Mouse (Mus musculus): ENCODE results near the gene Mgme1.

- no peak for TF ChIP-seq CTCF (conservative IDR thresholded peaks at IDR 0.05; ENCODE audit: insufficient read depth, insufficient read length, low read depth, low read length)
- TF ChIP-seq POLR2A (IDR thresholded peaks at IDR 0.05; ENCODE audit: low read depth, low read length): no peak
These were observed 53.8 kb downstream of the Mgme1 start for GRCm38 (mm10) chr2:144324218-144324617.

All from kidney, adult 2 months (tissue).